In the genomic region with DNA sequence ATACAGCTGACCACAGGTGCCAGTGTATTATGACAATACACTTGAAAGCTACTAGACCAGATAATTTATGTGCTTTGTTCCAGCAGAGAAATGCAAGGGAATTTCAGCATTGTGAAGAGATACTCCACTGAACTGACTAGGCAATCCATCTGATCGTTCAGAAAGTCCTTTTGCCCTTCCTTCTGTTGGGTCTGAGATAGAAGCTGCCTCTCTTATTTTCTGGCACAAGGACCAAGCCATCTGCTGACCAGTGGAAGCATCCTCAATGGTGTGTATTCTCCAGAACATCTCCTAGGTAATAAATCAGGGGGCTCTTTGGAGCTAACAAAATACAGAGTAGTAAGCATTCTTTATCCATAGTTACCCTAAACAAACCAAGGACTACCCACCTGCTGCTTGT, we compare ENCODE assay signal across 31 mouse cellular contexts.
DNase-seq lines count a peak whose midpoint lies in the region; ATAC-seq lines count a peak whose summit lies in the region.
"Had no signal": no experiment of that assay in that cellular context is flagged by ENCODE, and none has a peak within 500 bp of the region (broad histone marks: within the 10 kb centered on the region; RNA-seq: fewer than 3 reads in every experiment).

No protein-coding gene starts in this region.

- peak; percentile 59 for DNase-seq in cerebellum, adult 11 months
- DNase-seq in cerebellum, adult 9-10 months, result peak; percentile 90
- peak; percentile 39 to 62 for DNase-seq in cerebellum, postnatal 36 days
- no peak for DNase-seq in layer of hippocampus, adult 11-12 months (ENCODE audit: low spot score)
- DNase-seq: adrenal gland, postnatal 10 days; gastrocnemius, adult 2 months; gastrocnemius, postnatal 36 days; heart, adult 18-20 months; heart, postnatal 4 days; kidney, adult 8-10 months; kidney, postnatal 4 days; layer of hippocampus, postnatal 36 days; liver; lung, adult 2 months; lung, postnatal 10 days; right cerebral cortex, postnatal 25 days; thymus, postnatal 14 days had no signal

- H3K27me3 ChIP-seq in hindbrain, embryonic 13.5 days, result no peaks in the 10 kb centered on the region
- no peaks in the 10 kb centered on the region; the same call in 1 of the 2 replicates for H3K27me3 ChIP-seq in hindbrain, embryonic 12.5 days
- no peaks in the 10 kb centered on the region; the same call in 1 of the 2 replicates for H3K27me3 ChIP-seq in midbrain, embryonic 15.5 days (replicated peaks)
- H3K27me3 ChIP-seq: neural tube, embryonic 12.5 days; stomach, embryonic 15.5 days had no signal

- H3K4me2 ChIP-seq in hindbrain, embryonic 13.5 days, result no peak overlapping the region
- no peak overlapping the region for H3K4me2 ChIP-seq in hindbrain, embryonic 12.5 days (replicated peaks)
- no peak overlapping the region for H3K4me2 ChIP-seq in midbrain, embryonic 15.5 days
- H3K4me2 ChIP-seq: heart, embryonic 11.5 days; neural tube, embryonic 12.5 days; stomach, embryonic 15.5 days had no signal

- H3K4me3 ChIP-seq in hindbrain, embryonic 13.5 days, result no peak overlapping the region
- no peak overlapping the region for H3K4me3 ChIP-seq in hindbrain, embryonic 12.5 days
- no peak overlapping the region for H3K4me3 ChIP-seq in midbrain, embryonic 15.5 days
- H3K4me3 ChIP-seq: erythroblast, embryonic 14.5 days; gastrocnemius, adult 2 months; myocyte; neural tube, embryonic 12.5 days; stomach, embryonic 15.5 days had no signal

- no peak for ATAC-seq in hindbrain, embryonic 13.5 days (ENCODE audit: low FRiP score)
- ATAC-seq in hindbrain, embryonic 12.5 days (ENCODE audit: low FRiP score), result no peak
- ATAC-seq in midbrain, embryonic 15.5 days (replicated peaks), result no peak
- ATAC-seq: forebrain, embryonic 16.5 days; intestine, embryonic 16.5 days had no signal

- WGBS in hindbrain, embryonic 13.5 days, result 62% methylated on average over 1 of the region's 1 CpGs
- WGBS in hindbrain, embryonic 12.5 days, result 67% methylated on average over 1 of the region's 1 CpGs
- WGBS in midbrain, embryonic 15.5 days, result 70% methylated on average over 1 of the region's 1 CpGs

- no peaks in the 10 kb centered on the region for H3K9me3 ChIP-seq in hindbrain, embryonic 13.5 days
- H3K9me3 ChIP-seq in hindbrain, embryonic 12.5 days (replicated peaks), result no peaks in the 10 kb centered on the region; the same call in 1 of the 2 replicates
- H3K9me3 ChIP-seq in midbrain, embryonic 15.5 days, result no peaks in the 10 kb centered on the region
- H3K9me3 ChIP-seq: neural tube, embryonic 12.5 days; stomach, embryonic 15.5 days had no signal

- H3K4me1 ChIP-seq in hindbrain, embryonic 13.5 days (replicated peaks), result peaks cover 12% of the 10 kb centered on the region
- peaks cover 5% of the 10 kb centered on the region; the same call in 1 of the 2 replicates for H3K4me1 ChIP-seq in hindbrain, embryonic 12.5 days
- H3K4me1 ChIP-seq in midbrain, embryonic 15.5 days, result peaks cover 8% of the 10 kb centered on the region; the same call in 1 of the 2 replicates
- H3K4me1 ChIP-seq: neural tube, embryonic 12.5 days; stomach, embryonic 15.5 days had no signal

- H3K27ac ChIP-seq in hindbrain, embryonic 13.5 days, result 0 out of 2 replicates have a peak overlapping the region, but pooled peaks have one; percentile 36
- no peak overlapping the region for H3K27ac ChIP-seq in hindbrain, embryonic 12.5 days
- H3K27ac ChIP-seq in midbrain, embryonic 15.5 days, result no peak overlapping the region
- H3K27ac ChIP-seq: gastrocnemius, adult 2 months; hindbrain, postnatal 0 days; kidney, postnatal 0 days; liver, embryonic 14.5 days; neural tube, embryonic 12.5 days; stomach, embryonic 15.5 days had no signal

- H3K36me3 ChIP-seq in hindbrain, embryonic 13.5 days, result no peaks in the 10 kb centered on the region
- no peaks in the 10 kb centered on the region for H3K36me3 ChIP-seq in hindbrain, embryonic 12.5 days
- no peaks in the 10 kb centered on the region for H3K36me3 ChIP-seq in midbrain, embryonic 15.5 days (replicated peaks)
- H3K36me3 ChIP-seq: G1E; neural tube, embryonic 12.5 days; stomach, embryonic 15.5 days had no signal

- no peak overlapping the region for H3K9ac ChIP-seq in hindbrain, embryonic 13.5 days
- no peak overlapping the region for H3K9ac ChIP-seq in hindbrain, embryonic 12.5 days
- no peak overlapping the region for H3K9ac ChIP-seq in midbrain, embryonic 15.5 days
- H3K9ac ChIP-seq: liver, embryonic 14.5 days; neural tube, embryonic 12.5 days; stomach, embryonic 15.5 days had no signal
